Mouse (Mus musculus) central nervous system, embryonic 11.5 days (tissue): Measurements from ENCODE around the gene Sox3. TPM values are rescaled to one million over a fixed set of nuclear protein-coding genes. Genes with fewer than 3 reads are reported as not detected.

Source experiments
- polyA plus RNA-seq: library from polyadenylated mRNA; depleted of rRNA; stranded (reverse); fragments of >200 nt; gene quantifications from 2 replicates; pipeline ENCODE4 v1.2.3, GENCODE M21; 2012; rRNA removed

The Sox3 gene
- 32.8 and 78.6 TPM in 2 replicates for polyA plus RNA-seq

GRCm38 (mm10) chrX:60892801-60893681 lies at the start of gene Sox3:
TSS of gene Sox3 (minus strand) at chrX:60893430.

